In genomic region chr3:122043102-122043501, GRCm38 (mm10) we compare ENCODE assay signal across 11 mouse cellular contexts. TPM values are rescaled to one million over a fixed set of nuclear protein-coding genes. Genes with fewer than 3 reads are reported as not detected.
DNase-seq lines count a peak whose midpoint lies in the region; ATAC-seq and TF ChIP-seq lines count a peak whose summit lies in the region.
"Had no signal": no experiment of that assay in that cellular context is flagged by ENCODE, and none has a peak within 500 bp of the region (broad histone marks: within the 10 kb centered on the region; RNA-seq: fewer than 3 reads in every experiment).

No protein-coding gene starts in this region.

- H3K9me3 ChIP-seq in hindbrain, embryonic 11.5 days (ENCODE audit: control insufficient read depth, low read length): no peaks in the 10 kb centered on the region
- no peaks in the 10 kb centered on the region for H3K9me3 ChIP-seq in hindbrain, embryonic 10.5 days
- no peaks in the 10 kb centered on the region for H3K9me3 ChIP-seq in stomach, embryonic 14.5 days (ENCODE audit: control insufficient read depth, low read depth, low read length)
- no peaks in the 10 kb centered on the region for H3K9me3 ChIP-seq in stomach, postnatal 0 days (ENCODE audit: control insufficient read depth, low read length)
- H3K9me3 ChIP-seq in limb, embryonic 15.5 days: no peaks in the 10 kb centered on the region

- peak; percentile 24 for DNase-seq in hindbrain, embryonic 11.5 days (ENCODE audit: low spot score)
- no peak for DNase-seq in hindbrain, embryonic 10.5 days (ENCODE audit: low spot score)
- no peak for DNase-seq in stomach, postnatal 0 days (ENCODE audit: low spot score)
- no peak for DNase-seq in left cerebral cortex, adult 18-20 months (ENCODE audit: low spot score in 2 of 2)
- no peak for DNase-seq in thymus, postnatal 4 days
- DNase-seq: adrenal gland, postnatal 10 days; cerebellum, postnatal 14 days; right cerebral cortex, adult 18-20 months had no signal

- H3K4me2 ChIP-seq in hindbrain, embryonic 11.5 days (replicated peaks; ENCODE audit: low read depth, low read length): no peak overlapping the region
- H3K4me2 ChIP-seq in stomach, embryonic 14.5 days (replicated peaks; ENCODE audit: low read depth, low read length): 0 out of 2 replicates have a peak overlapping the region, but pooled peaks have one; percentile 13
- H3K4me2 ChIP-seq in stomach, postnatal 0 days (replicated peaks; ENCODE audit: low read depth): no peak overlapping the region
- 0 out of 2 replicates have a peak overlapping the region, but pooled peaks have one; percentile 11 for H3K4me2 ChIP-seq in limb, embryonic 15.5 days

- H3K4me1 ChIP-seq in hindbrain, embryonic 11.5 days (replicated peaks; ENCODE audit: control insufficient read depth, insufficient read depth, low read length): peaks cover 12% of the 10 kb centered on the region
- H3K4me1 ChIP-seq in hindbrain, embryonic 10.5 days (replicated peaks): peaks cover 55% of the 10 kb centered on the region
- peaks cover 33% of the 10 kb centered on the region for H3K4me1 ChIP-seq in stomach, embryonic 14.5 days (ENCODE audit: control insufficient read depth, insufficient read depth, low read length)
- peaks cover 5% of the 10 kb centered on the region for H3K4me1 ChIP-seq in stomach, postnatal 0 days (replicated peaks; ENCODE audit: control insufficient read depth, insufficient read depth)
- peaks cover 45% of the 10 kb centered on the region for H3K4me1 ChIP-seq in limb, embryonic 15.5 days

- WGBS in hindbrain, embryonic 11.5 days: 38% methylated on average over 8 of the region's 8 CpGs
- 25% methylated on average over 8 of the region's 8 CpGs for WGBS in hindbrain, embryonic 10.5 days
- 22% methylated on average over 8 of the region's 8 CpGs for WGBS in stomach, embryonic 14.5 days
- 31% methylated on average over 8 of the region's 8 CpGs for WGBS in stomach, postnatal 0 days
- 17% methylated on average over 8 of the region's 8 CpGs for WGBS in limb, embryonic 15.5 days

- H3K4me3 ChIP-seq in hindbrain, embryonic 11.5 days (ENCODE audit: low read depth, low read length): no peak overlapping the region
- H3K4me3 ChIP-seq in hindbrain, embryonic 10.5 days: no peak overlapping the region
- no peak overlapping the region for H3K4me3 ChIP-seq in stomach, embryonic 14.5 days (ENCODE audit: low read depth, low read length)
- H3K4me3 ChIP-seq in stomach, postnatal 0 days (ENCODE audit: low read depth, low read length): no peak overlapping the region
- H3K4me3 ChIP-seq in limb, embryonic 15.5 days: no peak overlapping the region

- no peak overlapping the region for H3K27ac ChIP-seq in hindbrain, embryonic 11.5 days (ENCODE audit: low read depth, low read length)
- no peak overlapping the region for H3K27ac ChIP-seq in hindbrain, embryonic 10.5 days
- no peak overlapping the region for H3K27ac ChIP-seq in stomach, embryonic 14.5 days (ENCODE audit: low read length)
- H3K27ac ChIP-seq in stomach, postnatal 0 days (replicated peaks): no peak overlapping the region
- H3K27ac ChIP-seq in limb, embryonic 15.5 days: 0 out of 2 replicates have a peak overlapping the region, but pooled peaks have one; percentile 28
- H3K27ac ChIP-seq: layer of hippocampus, adult 2 months had no signal

- H3K36me3 ChIP-seq in hindbrain, embryonic 11.5 days (ENCODE audit: control insufficient read depth, insufficient read depth, low read length): no peaks in the 10 kb centered on the region
- H3K36me3 ChIP-seq in hindbrain, embryonic 10.5 days: no peaks in the 10 kb centered on the region
- H3K36me3 ChIP-seq in stomach, embryonic 14.5 days (ENCODE audit: control insufficient read depth, insufficient read depth, low read length): no peaks in the 10 kb centered on the region
- H3K36me3 ChIP-seq in stomach, postnatal 0 days (ENCODE audit: control insufficient read depth, insufficient read depth, low read length): no peaks in the 10 kb centered on the region
- no peaks in the 10 kb centered on the region for H3K36me3 ChIP-seq in limb, embryonic 15.5 days

- H3K27me3 ChIP-seq in hindbrain, embryonic 11.5 days (ENCODE audit: control insufficient read depth, insufficient read depth, low read length): peaks cover 28% of the 10 kb centered on the region
- peaks cover 72% of the 10 kb centered on the region for H3K27me3 ChIP-seq in hindbrain, embryonic 10.5 days (ENCODE audit: insufficient read depth, poor library complexity, severe bottlenecking)
- H3K27me3 ChIP-seq in stomach, embryonic 14.5 days (ENCODE audit: control insufficient read depth, insufficient read depth, low read length): no peaks in the 10 kb centered on the region
- H3K27me3 ChIP-seq in stomach, postnatal 0 days (ENCODE audit: control insufficient read depth, insufficient read depth, low read length): no peaks in the 10 kb centered on the region
- H3K27me3 ChIP-seq in limb, embryonic 15.5 days: no peaks in the 10 kb centered on the region

- TF ChIP-seq CTCF in stomach, postnatal 0 days (IDR thresholded peaks at IDR 0.05; ENCODE audit: low read depth): no peak

- TF ChIP-seq EP300 in stomach, postnatal 0 days (optimal IDR thresholded peaks at IDR 0.05): no peak

- H3K9ac ChIP-seq in hindbrain, embryonic 11.5 days (ENCODE audit: low read depth, low read length): no peak overlapping the region
- H3K9ac ChIP-seq in stomach, embryonic 14.5 days (replicated peaks; ENCODE audit: low read depth, low read length): no peak overlapping the region
- no peak overlapping the region for H3K9ac ChIP-seq in stomach, postnatal 0 days (ENCODE audit: low read length)
- H3K9ac ChIP-seq in limb, embryonic 15.5 days: no peak overlapping the region

- ATAC-seq in hindbrain, embryonic 11.5 days (ENCODE audit: low FRiP score): no peak
- no peak for ATAC-seq in stomach, embryonic 14.5 days (ENCODE audit: insufficient number of reproducible peaks, insufficient read depth, low FRiP score, low read depth)
- no peak for ATAC-seq in stomach, postnatal 0 days (ENCODE audit: low FRiP score, low TSS enrichment)
- no peak for ATAC-seq in limb, embryonic 15.5 days (ENCODE audit: insufficient number of reproducible peaks, low FRiP score, low TSS enrichment, low read depth)

RNA-seq across cellular contexts. Expression of gene Abca4, which starts 1.1 kb away (rescaled TPM):
- polyA plus RNA-seq in hindbrain, embryonic 11.5 days (2014; fragmentation: Nextera tagmentation; extraction: Ambion mirVana): 1.4 and 2.1 TPM in 2 replicates
- 2.1 and 2.3 TPM in 2 replicates for polyA plus RNA-seq in hindbrain, embryonic 10.5 days (2016; fragmentation: Nextera tagmentation; extraction: Ambion mirVana)
- polyA plus RNA-seq in stomach, embryonic 14.5 days (2014; fragmentation: Nextera tagmentation; extraction: Ambion mirVana): 0.67 and 0.91 TPM in 2 replicates
- polyA plus RNA-seq in stomach, postnatal 0 days (2015; fragmentation: Nextera tagmentation; extraction: Ambion mirVana): 0.44 and 0.46 TPM in 2 replicates
- 1.0 and 1.2 TPM in 2 replicates for polyA plus RNA-seq in limb, embryonic 15.5 days (2015; fragmentation: Nextera tagmentation; extraction: Ambion mirVana)
- total RNA-seq in left cerebral cortex, adult 18-20 months (2021): 1 to 10 TPM; 2.0 to 2.1 TPM

Comparison
In these comparisons a context has a peak if more than half of its experiments do, and no peak if none do; other contexts are left out.
1. H3K4me2 ChIP-seq: peak in stomach, embryonic 14.5 days (single experiment) and limb, embryonic 15.5 days (single experiment); none in hindbrain, embryonic 11.5 days (single experiment) and stomach, postnatal 0 days (single experiment).